Mouse (Mus musculus) urinary bladder, postnatal 14 days (tissue): ENCODE results near the gene 2310061I04Rik.

Source experiments
- DNase-seq: peaks from one replicate; pipeline ENCODE4 v3.0.0; 2021; ENCODE audit warnings: low spot score

Gene 2310061I04Rik

DNA sequence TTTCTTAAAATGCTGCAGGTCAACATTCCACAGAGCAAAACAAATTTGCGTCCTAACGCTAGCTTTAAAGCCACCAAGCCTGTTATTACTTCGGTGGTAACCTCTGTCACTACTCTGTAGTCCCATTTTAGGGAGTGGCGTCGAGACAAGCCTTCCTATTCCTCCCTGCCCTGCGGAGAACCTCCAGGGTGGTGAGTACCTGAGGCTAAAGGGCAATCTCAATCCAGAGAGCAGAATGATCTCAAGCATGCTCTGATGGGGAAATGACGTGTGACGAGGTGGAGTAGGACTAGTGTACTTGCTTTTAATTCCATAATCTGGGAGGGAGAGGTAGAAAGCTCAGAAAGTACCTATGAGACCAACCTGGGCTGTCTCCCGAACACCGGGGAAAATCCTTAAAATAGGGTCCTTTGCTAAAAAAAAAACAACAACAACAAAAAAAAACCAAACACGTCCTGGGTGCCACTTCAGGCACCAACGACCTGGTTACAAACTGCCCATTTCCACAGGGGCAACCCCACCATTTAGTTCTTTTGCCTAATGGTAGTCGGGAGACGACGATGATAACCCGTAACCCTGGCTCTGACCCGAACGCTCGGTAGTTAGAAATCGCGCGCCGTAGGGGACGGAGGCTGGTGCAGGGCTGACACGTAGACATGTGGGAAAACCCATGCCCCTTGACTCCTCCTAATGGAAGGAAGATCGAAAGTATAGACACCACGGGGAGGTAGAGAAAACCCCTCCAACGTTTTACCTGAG is 18.5 kb upstream of the 2310061I04Rik start:
- DNase-seq: peak; percentile 41

DNA sequence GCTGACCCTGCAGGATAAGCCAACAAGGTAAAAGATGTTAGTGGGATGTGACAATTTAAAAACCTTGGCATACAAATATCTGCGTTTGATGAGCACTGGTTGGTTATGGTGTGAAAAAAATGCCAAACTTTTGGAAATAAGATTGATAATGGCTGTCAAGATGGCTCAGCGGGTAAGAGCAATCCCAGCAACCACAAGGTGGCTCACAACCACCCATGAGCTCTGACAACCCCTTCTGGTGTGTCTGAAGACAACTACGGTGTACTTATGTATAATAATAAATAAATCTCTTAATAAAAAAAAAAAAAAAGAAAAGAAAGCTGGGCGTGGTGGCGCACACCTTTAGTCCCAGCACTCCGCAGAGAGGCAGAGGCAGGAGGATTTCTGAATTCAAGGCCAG is 17.7 kb upstream of the 2310061I04Rik start:
- no peak for DNase-seq

DNA sequence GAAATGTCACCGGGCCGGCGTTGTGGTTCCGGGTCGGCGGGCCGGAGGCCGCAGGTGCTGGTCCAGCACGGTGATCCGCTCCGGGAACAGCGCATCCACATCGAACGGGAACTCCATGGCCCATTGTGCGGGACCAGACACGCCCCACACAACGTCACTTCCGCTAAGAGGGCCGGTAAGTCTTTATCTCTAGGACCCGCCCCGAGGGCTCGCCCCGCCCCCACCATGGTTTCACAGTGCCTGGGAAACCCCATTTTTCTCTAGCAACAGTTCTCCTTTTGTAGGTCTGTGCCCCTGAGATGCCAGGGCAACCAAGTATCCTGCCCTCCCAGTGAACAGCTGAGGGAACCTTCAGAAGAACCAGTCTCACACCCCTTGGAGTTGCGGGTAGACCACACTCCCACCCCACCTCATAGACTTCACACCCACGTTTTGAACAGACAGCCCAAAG is 12.7 kb upstream of the 2310061I04Rik start, which contains the start of gene Atat1:
Gene Atat1, minus strand, starts transcription at position 157 of the 451 bp plus-strand sequence.
- DNase-seq: peak; percentile 97

- DNase-seq: no peak
Measured at GRCm38 (mm10) chr17:35909186-35909918, 12.1 kb upstream of the 2310061I04Rik start.

GRCm38 (mm10) chr17:35907609-35908008 is 10.4 kb upstream of the 2310061I04Rik start:
- DNase-seq: no peak

DNA sequence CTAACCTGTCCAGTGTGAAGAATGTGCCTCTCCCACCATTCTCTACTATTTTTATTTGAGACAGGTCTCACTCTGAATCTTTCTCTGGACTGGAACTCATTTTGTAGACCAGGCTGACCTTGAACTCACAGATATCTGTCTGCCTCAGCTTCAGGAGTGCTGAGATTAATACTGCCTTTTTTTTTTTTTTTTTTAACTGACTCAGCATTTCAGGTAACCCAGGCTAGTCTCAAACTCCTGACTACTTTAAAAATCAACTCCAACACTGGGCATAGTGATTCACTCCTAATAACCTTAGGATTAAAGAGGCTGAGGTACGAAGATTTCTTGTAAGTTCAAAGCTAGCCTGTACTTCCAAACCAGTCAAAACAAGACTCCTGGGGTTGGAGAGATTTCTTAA is 8.4 kb upstream of the 2310061I04Rik start:
- no peak for DNase-seq

DNA sequence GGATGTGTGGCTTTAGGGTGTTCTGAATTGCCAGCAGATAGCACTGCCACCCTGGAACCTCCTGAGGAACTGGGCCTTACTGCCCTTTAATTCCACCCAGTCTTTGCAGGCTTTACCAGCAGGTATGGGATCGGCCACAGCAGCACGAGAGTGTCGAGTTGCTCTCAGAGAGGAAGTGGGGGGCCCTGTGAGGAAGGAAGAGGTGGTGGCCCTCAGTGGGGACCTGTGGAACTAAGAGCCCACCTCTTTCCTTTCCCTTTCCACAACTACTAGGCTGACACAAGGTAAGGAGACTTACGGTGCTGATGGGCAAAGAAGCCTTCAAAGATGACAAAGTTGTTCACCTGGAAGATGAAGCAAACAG is 6.7 kb upstream of the 2310061I04Rik start:
- no peak for DNase-seq

DNA sequence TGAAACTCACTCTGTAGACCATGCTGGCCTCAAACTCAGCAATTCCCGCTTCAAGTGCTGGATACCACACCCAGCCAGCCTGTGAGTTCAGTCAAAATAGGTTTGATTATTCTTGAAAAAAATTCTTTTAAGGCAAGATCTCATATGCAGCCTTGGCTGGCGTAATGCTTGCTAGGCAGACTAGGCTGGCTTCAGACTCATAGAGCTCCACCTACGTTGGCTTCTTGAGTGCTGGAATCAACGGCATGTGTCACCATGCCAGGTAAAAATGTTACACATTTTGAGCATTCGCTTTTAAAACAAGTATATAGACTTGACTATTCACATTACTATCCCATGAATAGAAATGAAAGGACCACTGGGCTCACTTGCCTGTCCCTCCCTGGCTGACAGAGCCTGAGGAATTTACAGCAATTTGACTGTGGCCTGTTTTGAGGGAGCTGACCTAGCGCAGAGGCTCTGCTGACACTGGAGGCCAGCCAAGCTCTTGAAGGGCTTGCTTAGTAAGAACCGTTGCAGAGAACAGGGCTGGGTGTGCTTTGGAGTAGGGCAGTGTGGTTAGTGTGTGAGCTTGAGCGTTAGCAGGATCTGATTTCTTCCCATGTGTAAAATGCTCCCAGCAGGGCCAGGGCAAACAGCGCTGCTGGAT is 6.2 kb upstream of the 2310061I04Rik start:
- DNase-seq: no peak

GRCm38 (mm10) chr17:35900636-35901035 is 3.4 kb upstream of the 2310061I04Rik start:
- DNase-seq: no peak

DNA sequence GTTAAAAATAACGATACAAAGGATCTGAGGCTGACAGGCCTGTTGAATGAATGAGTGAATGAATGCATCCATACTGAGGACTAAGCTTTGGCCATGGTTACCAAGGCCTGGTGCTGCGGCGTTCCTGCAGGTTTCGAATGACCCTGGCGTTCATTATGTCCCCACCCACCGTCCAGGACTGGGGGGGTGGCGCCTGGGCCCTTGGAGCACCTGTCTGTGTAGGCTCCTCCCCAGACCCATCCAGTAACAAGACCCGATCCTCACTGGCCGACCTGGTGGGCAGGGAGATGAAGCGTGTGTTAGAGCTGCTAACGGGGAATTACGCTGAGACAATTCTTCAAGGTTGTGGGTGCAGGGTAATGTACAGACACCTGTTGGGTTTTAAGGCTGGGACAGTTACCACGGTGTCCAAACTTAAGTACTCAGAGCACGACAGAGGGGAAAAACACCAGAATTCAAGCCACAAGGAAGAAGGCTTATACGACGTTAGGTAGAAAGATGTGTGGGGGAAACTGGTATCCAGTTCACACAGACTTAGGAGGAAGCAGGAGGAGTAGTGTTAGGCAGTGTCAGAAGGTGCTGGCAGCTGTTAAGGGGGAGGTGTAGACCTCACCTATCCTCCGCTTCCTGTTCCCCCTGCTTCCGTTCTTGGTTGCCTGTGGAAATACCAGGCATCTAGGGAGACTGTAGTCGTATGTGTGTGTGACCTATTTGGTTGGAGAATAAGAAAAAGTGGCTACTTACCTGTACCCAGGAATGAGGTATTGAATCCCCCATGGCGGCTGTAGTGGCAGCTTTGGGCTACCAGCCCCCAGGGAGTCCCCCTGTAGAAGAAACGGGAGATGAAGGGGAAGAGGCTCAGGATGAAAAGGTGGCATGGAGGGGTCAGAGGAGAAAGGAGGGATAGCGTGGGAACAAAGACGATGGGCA is 678 bp upstream of the 2310061I04Rik start:
- no peak for DNase-seq

DNA sequence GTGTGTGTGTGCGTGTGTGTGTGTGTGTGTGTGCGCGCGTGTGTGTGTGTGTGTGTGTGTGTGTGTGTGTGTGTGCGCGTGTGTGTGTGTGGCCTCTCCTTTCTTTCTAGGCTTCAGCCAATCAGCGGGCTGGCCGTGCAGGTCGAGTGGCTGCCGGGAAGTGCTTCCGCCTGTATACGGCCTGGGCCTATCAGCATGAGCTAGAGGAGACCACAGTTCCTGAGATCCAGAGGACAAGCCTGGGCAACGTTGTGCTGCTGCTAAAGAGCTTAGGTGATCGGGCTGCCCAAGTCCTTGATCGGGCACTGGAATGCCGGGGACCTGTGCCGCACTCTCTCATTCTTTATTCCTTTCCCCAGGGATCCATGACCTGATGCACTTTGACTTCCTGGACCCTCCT is 9.5 kb downstream of the 2310061I04Rik start:
- DNase-seq: no peak

- no peak for DNase-seq
Measured at GRCm38 (mm10) chr17:35883777-35884176, 13.5 kb downstream of the 2310061I04Rik start.

DNA sequence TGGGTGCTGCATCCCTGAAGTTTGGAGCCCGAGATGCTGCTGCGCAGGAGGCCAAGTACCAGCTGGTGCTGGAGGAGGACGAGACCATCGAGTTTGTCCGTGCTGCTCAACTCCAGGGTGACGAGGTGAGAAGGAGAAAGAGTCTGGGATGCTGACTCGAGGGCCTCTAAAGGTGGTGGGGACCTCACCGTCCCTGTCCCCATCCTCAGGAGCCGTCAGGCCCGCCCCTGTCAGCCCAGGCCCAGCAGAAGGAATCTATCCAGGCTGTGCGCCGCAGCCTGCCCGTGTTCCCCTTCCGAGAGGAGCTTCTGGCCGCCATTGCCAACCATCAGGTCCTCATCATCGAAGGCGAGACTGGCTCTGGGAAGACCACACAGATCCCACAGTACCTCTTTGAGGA is 14.3 kb downstream of the 2310061I04Rik start:
- no peak for DNase-seq

DNA sequence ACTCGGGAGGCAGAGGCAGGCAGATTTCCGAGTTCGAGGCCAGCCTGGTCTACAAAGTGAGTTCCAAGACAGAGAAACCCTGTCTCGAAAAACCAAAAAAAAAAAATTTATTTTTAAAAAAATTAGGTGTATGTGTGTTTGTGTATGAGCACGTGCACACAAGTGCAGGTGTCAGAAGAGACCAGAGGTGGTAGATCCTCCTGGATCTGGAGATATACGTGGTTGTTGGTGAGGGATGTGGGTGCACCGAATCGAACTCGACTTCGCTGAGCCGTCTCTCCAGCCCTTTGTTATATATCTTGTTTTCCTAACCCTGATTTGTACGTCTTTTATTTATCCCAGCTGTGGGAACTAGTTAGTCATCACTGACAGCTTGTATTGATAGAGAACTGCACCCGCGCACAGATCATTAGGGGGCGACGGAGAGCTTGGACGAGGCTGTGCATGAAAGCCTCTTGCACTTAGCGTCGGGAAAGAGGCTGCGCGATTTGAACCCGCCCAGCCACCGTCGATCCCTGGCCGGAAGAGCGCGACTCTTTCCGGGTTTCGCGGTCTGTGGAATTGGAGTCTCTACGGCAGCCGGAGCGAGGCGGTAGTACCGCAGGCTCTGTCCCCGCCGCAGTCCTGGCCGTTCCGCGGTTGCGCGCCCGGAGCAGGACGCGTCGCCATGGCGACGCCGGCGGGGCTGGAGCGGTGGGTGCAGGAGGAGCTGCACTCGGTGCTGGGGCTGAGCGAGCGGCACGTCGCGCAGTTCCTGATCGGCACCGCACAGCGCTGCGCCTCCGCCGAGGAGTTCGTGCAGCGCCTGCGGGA is 17.8 kb downstream of the 2310061I04Rik start, which contains the start of gene Dhx16:
Gene Dhx16, plus strand, starts transcription at position 575 of the 813 bp plus-strand sequence.
- DNase-seq: peak; percentile 97

GRCm38 (mm10) chr17:35874721-35875120 is 22.5 kb downstream of the 2310061I04Rik start:
- DNase-seq: no peak

GRCm38 (mm10) chr17:35873774-35874519 is 23.3 kb downstream of the 2310061I04Rik start:
- DNase-seq: peak; percentile 89

DNA sequence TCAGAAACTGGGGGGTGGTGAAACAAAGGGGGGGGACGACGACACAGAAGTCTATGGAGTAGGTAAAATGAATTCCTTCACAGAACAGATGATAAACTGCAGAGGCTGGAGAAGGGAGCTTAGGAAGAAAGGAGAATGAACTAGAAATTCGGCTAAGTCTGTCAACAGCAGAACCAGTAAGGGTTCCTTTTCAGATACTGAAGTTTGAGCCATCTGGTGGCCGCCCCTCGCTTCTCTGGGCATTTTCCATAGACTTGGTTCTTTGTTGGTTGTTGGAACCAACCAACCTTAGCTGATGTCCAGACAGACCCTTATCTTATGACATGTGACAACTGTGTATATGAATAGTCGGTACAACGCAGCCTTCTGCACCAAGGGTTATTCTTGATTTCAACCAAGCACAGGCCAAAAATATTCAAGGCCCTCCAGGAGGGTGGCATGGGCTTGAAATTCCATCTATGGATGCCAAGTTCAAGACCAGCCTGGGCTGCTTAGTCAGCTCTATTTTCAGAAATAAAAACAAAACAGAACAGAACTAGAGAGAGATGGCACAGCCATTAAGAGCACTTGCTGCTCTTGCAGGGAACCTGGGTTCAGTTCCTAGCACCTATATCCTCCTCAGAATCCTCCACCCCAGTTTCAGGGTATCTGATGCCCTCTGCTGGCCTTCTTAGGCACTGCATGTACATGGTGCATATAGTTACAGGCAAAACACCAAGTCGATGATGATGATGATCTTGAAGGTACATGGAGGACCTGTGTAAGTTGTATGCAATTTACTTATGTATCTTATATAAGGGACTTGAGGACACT is 26.1 kb downstream of the 2310061I04Rik start:
- DNase-seq: no peak

DNA sequence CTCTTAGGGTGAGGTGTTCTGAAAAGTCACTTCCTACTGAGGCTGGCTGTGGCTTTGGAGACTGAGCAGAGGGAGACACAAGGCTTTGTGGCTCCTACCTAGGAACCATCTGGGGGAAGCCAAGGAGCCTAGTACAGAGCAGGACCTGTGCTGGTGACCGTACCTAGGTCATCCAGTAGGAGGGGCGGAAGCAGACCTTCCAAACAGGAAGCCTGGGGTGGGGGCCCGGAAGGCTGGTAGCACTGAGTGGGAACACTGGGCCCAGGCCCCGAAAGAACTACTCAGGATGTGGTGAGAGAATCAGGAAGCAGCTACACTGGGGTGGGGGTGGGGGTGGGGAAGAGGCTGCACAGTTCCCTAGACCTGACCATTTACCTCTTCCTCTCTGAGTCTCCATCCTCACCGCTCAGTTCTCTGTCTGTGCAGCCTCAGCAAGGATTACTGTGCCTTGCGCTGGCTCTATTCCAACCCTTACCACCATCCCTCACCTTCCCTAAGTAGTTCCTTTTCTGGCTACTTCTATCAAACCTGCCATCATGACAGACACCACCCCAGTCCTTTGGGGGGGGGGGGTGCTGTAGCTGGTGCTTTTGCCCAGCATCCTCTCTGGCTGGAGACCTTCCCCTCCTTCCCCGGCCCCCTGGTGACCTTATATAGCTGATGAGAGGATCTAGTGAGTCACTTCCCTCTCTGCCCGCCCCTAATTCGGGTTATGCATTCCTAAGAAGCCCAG is 26.9 kb downstream of the 2310061I04Rik start:
- peak; percentile 69 for DNase-seq
